Mouse (Mus musculus): ENCODE measurements around the gene Trpc5os.

Trpc5os gene

GRCm38 (mm10) chrX:144456281-144456680 lies at the start of gene Trpc5os:
Trpc5os (plus strand) TSS chrX:144456581.
- DNase-seq (ENCODE audit: low spot score), result no peak

GRCm38 (mm10) chrX:144408036-144408435 lies 48.3 kb upstream of the Trpc5os start:
- no peak for DNase-seq (ENCODE audit: low spot score)

DNA sequence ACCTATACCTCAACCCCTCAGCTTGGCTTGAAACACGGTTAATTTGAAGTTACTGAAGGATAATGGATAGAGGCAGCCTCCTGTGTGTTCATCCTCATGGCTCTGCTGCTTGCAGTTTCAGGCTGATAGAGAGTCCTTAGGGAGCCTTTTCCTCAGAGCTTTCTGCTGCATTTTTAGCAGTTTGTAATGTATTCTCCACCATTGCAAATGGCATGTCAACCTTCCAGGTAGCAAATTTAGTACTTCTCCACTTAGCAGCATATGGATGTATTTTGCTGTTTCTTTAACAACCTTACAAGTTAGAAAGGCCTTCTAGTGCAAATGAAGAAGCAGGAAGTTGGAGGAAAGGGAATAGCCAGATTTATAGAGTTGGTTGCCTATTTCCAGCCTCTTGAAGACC lies 36.1 kb upstream of the Trpc5os start:
- DNase-seq (ENCODE audit: low spot score), result no peak

DNA sequence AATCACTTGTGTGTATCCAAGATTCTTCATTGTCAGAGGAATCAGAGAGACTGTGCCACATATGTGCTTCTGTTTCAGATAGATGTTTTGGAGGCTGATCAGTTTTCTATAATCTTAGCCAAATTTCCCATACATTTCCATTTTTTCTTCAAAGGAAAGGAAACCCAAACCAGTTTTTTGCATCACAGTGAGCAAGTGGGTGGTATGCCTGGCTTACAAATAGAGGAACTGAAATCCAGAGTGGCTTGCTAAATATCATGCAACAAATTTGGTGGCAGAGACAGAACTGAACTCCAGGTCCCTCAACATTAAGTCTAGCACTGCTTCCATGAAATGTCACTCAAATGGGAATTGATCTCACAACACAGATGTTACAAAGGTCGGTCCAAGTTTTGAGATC lies 35.3 kb upstream of the Trpc5os start:
- DNase-seq (ENCODE audit: low spot score), result no peak

DNA sequence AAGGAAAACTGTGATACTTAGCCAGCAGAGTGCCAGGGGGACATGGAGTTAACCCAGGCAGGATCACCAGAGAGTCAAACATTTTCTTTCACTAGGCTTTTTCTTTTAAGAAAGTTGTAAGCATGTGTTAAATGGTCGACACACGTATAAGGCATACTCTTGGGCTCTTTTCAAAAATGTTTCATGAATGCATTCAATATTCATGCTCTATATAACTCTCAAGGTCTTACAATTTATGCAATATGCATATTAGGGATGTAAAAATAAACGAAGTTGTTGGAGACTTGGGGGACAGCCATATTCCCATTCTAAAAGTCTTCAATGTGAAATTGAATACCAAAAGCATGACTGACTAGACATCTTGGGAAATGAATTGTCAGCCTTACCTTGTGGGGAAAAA lies 32.5 kb upstream of the Trpc5os start:
- no peak for DNase-seq (ENCODE audit: low spot score)

DNA sequence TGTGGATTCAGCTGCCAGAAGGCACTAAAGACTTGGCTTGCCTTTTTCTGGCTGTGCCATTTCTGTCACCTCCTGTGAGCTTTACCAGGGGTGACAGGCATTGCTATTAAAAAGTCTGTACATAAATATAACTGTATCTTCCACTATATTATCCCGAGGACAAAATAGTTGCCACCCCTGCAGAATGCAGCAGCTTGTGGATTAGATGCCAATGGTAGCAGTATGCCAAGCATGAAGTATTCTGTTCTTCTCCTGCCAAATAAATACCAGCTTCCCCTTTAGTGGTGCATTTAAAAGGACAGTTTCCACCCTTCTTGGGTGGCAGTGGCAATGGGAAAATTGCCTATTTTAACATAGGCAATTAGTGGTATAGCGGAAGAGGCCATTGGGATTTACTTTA lies 8.0 kb downstream of the Trpc5os start:
- DNase-seq (ENCODE audit: low spot score), result no peak

GRCm38 (mm10) chrX:144491394-144491793 lies 35.0 kb downstream of the Trpc5os start:
- no peak for DNase-seq (ENCODE audit: low spot score)

GRCm38 (mm10) chrX:144523239-144523638 lies 66.9 kb downstream of the Trpc5os start:
- no peak for DNase-seq (ENCODE audit: low spot score)

DNA sequence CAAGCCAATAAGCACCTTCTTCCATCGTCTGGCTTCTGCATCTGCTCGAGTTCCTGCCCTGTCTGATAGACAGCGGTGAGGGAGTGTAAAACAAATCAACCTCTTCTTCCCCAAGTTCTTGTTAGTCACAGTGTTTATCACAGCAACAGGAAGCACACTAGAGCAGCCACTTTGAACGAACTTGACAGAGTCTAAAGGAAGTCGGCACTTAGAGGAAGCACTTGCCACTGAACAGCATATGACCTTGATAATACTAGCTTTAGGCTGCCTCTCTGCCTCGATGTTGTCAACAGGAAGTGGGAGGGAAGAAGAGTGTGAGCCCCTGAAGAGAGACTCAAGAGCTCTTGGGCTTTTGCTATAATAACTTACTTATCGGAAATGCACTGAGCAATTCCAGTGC lies 69.7 kb downstream of the Trpc5os start:
- no peak for DNase-seq (ENCODE audit: low spot score)
